8 mouse cellular contexts compared by ENCODE assay signal in the genomic region with DNA sequence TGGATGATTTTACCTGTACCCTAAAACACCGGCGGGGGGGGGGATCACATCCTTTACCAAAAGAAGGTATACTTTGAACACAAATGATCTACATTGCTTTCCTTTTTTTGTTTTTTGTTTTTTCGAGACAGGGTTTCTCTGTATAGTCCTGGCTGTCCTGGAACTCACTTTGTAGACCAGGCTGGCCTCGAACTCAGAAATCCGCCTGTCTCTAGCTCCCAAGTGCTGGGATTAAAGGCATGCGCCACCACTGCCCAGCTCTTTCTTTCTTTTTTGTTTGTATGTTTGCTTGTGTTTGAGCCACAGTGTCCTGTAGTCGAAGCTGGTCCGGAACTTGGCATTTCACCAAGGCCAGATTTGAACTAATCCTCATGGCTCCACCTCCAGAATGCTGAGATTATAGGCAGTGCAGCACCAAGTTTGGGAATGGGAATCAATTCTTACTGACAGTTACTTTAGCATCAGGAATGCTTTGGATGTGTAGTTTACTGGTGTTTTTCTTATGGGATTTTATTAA. TPM values are rescaled to one million over a fixed set of nuclear protein-coding genes. Genes with fewer than 3 reads are reported as not detected.
DNase-seq lines count a peak whose midpoint lies in the region; ATAC-seq lines count a peak whose summit lies in the region.

No protein-coding gene starts in this region.

- H3K27ac ChIP-seq in midbrain, embryonic 12.5 days (replicated peaks) = 0 out of 2 replicates have a peak overlapping the region, but pooled peaks have one; percentile 25

- intact Hi-C loops in heart, postnatal 10 days (cut with DNase I) = loop anchor here (1.0 to 5.0 kb wide), 2 partner anchors 19 to 152 kb away; no protein-coding TSS in a partner anchor

- WGBS in midbrain, embryonic 12.5 days = 43% methylated on average over 8 of the region's 8 CpGs

- DNase-seq in adrenal gland, adult 2 months = peak; percentile 30
- DNase-seq in adrenal gland, postnatal 4 days (ENCODE audit: low spot score in 2 of 2) = no peak
- peak; percentile 53 for DNase-seq in 3T3-L1 (ENCODE audit: low read depth, low spot score)
- peak; percentile 71 for DNase-seq in cerebellum, adult 9-10 months
- peak; percentile 20 to 46 for DNase-seq in heart, postnatal 10 days
- DNase-seq in kidney, postnatal 4 days = peak; percentile 26 to 45
- no peak for DNase-seq in spleen, postnatal 14 days (ENCODE audit: low spot score in 2 of 2)

- H3K9me3 ChIP-seq in midbrain, embryonic 12.5 days = no peaks in the 10 kb centered on the region

- H3K4me1 ChIP-seq in midbrain, embryonic 12.5 days = 0 out of 2 replicates have a peak, but pooled peaks cover 3% of the 10 kb centered on the region

- ATAC-seq in midbrain, embryonic 12.5 days (ENCODE audit: low FRiP score, low read depth) = peak; percentile 18

- peak overlapping the region; percentile 44 for H3K4me2 ChIP-seq in midbrain, embryonic 12.5 days (replicated peaks)

- H3K4me3 ChIP-seq in midbrain, embryonic 12.5 days = peak overlapping the region; percentile 43

- no peaks in the 10 kb centered on the region for H3K36me3 ChIP-seq in midbrain, embryonic 12.5 days

- no peak overlapping the region; the same call in 1 of the 2 replicates for H3K9ac ChIP-seq in midbrain, embryonic 12.5 days (replicated peaks)

- H3K27me3 ChIP-seq in midbrain, embryonic 12.5 days = no peaks in the 10 kb centered on the region

RNA-seq across cellular contexts. Expression of gene Tmem29, which starts 0.5 kb away (rescaled TPM):
- 10 to 100 TPM; 17.4 to 31.8 TPM for total RNA-seq in adrenal gland, adult 2 months (2021)
- 1.00 and 1.1 TPM in 2 replicates for polyA plus RNA-seq in adrenal gland, adult 2 months (2012; rRNA removed)
- total RNA-seq in adrenal gland, postnatal 4 days (2021) = 10 to 100 TPM; 22.3 to 23.6 TPM
- 1 to 10 TPM; 6.2 to 7.8 TPM for total RNA-seq in heart, postnatal 10 days (2021)
- polyA plus RNA-seq in midbrain, embryonic 12.5 days (2016; fragmentation: Nextera tagmentation; extraction: Ambion mirVana) = 46.8 and 48.0 TPM in 2 replicates

Comparison
In these comparisons a context has a peak if more than half of its experiments do, and no peak if none do; other contexts are left out.
1. DNase-seq: peak in adrenal gland, adult 2 months (single experiment), 3T3-L1 (single experiment), cerebellum, adult 9-10 months (single experiment), heart, postnatal 10 days (2 of 2) and kidney, postnatal 4 days (2 of 2); none in adrenal gland, postnatal 4 days (0 of 2) and spleen, postnatal 14 days (0 of 2).